Mouse (Mus musculus) intestine, embryonic 16.5 days (tissue): ENCODE results near the gene Gabra4. TPM values are rescaled to one million over a fixed set of nuclear protein-coding genes. Genes with fewer than 3 reads are reported as not detected.

Experiments used
- ATAC-seq: fragments of 200-750 bp; cut with Nextera tagmentation; 2 replicates; pipeline ENCODE4 v1.8.0; 2017; ENCODE audit warnings: moderate TSS enrichment, moderate library complexity
- H3K27ac ChIP-seq: fragments of 300-500 bp; sonication (generic); 2 replicates; pipeline ENCODE4 v1.5.1; 2014; ENCODE audit warnings: mild to moderate bottlenecking, low read length
- H3K27me3 ChIP-seq: fragments of 300-500 bp; sonication (generic); replicated peaks from 2 replicates; pipeline ENCODE4 v1.6.1; 2014; ENCODE audit warnings: low read length, control low read depth, mixed read lengths; ENCODE audit not compliant: control insufficient read depth, insufficient read depth
- H3K36me3 ChIP-seq: fragments of 300-500 bp; sonication (generic); 2 replicates; pipeline ENCODE4 v1.6.1; 2014; ENCODE audit warnings: low read length, control low read depth; ENCODE audit not compliant: control insufficient read depth, insufficient read depth
- H3K4me1 ChIP-seq: fragments of 300-500 bp; sonication (generic); 2 replicates; pipeline ENCODE4 v1.6.1; 2014; ENCODE audit warnings: low read length, control low read depth, mixed read lengths; ENCODE audit not compliant: control insufficient read depth, insufficient read depth
- H3K4me2 ChIP-seq: fragments of 300-500 bp; sonication (generic); 2 replicates; pipeline ENCODE4 v1.6.1; 2014; ENCODE audit warnings: low read depth, low read length, control low read depth
- H3K4me3 ChIP-seq: fragments of 300-500 bp; sonication (generic); 2 replicates; pipeline ENCODE4 v1.5.1; 2014; ENCODE audit warnings: mild to moderate bottlenecking, low read length
- H3K9ac ChIP-seq: fragments of 300-500 bp; sonication (generic); 2 replicates; pipeline ENCODE4 v1.6.1; 2014; ENCODE audit warnings: low read depth, low read length
- H3K9me3 ChIP-seq: fragments of 300-500 bp; sonication (generic); 2 replicates; pipeline ENCODE4 v1.6.1; 2016; ENCODE audit warnings: low read length, control low read depth; ENCODE audit not compliant: control insufficient read depth
- WGBS: fragments of 180-500 bp; shearing (Covaris S2); extraction: QIAGEN DNeasy Blood & Tissue Kit; methylation state at CpG from one replicate; pipeline ENCODE4 v1.1.7; 2014; 5-methylcytosine and 5-hydroxymethylcytosine counted together
- polyA plus RNA-seq: library from polyadenylated mRNA; unstranded; fragments of >200 nt; fragmentation: Nextera tagmentation; extraction: Ambion mirVana; gene quantifications from 2 replicates; pipeline ENCODE4 v1.2.1, GENCODE M21; 2015

The Gabra4 gene
- 2.5 and 3.2 TPM in 2 replicates for polyA plus RNA-seq

DNA sequence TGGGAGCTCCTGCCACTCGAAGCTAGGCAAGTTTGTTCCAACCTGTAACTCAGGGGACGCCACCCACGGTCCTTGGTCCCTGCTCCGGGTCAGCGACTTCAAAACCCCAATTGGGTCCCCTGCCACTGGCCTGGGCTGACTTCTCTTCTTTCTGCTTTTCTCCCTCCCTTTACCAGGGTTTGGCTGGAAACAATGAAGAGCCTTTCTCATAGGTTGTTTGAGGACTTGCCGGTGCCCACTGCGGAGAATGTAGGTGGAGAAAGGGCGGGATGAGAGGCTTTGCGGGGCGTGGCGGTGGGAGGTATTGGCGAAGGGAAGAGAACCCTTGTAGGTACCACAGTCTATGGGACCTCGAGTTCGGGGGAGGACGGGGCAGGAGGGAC is at the start of gene Gabra4:
Gabra4 (minus strand) TSS at position 194 of the 383 bp plus-strand sequence.
- H3K36me3 ChIP-seq = no peaks in the 10 kb centered on the region
- peaks cover 16% of the 10 kb centered on the region for H3K27me3 ChIP-seq
- H3K27ac ChIP-seq = no peak within 1 kb of the TSS
- H3K4me1 ChIP-seq = 0 out of 2 replicates have a peak, but pooled peaks cover 12% of the 10 kb centered on the region
- H3K4me3 ChIP-seq = peak within 1 kb of the TSS; percentile 57
- peak within 1 kb of the TSS; percentile 15 for H3K9ac ChIP-seq
- H3K9me3 ChIP-seq = no peaks in the 10 kb centered on the region
- ATAC-seq = peak; percentile 75
- peak within 1 kb of the TSS; percentile 98 for H3K4me2 ChIP-seq
- 0% methylated on average over 15 of the region's 15 CpGs for WGBS

- peak; percentile 78 for ATAC-seq
- no peaks in the 10 kb centered on the region for H3K9me3 ChIP-seq
- H3K4me2 ChIP-seq = peak overlapping the region; percentile 94
- peak overlapping the region; percentile 55 for H3K4me3 ChIP-seq
- H3K4me1 ChIP-seq = peaks cover 10% of the 10 kb centered on the region; the same call in 1 of the 2 replicates
- no peaks in the 10 kb centered on the region; the same call in 1 of the 2 replicates for H3K27me3 ChIP-seq
- no peaks in the 10 kb centered on the region for H3K36me3 ChIP-seq
- 5% methylated on average over 6 of the region's 6 CpGs for WGBS
- H3K27ac ChIP-seq = no peak overlapping the region
- H3K9ac ChIP-seq = peak overlapping the region; percentile 62
These were observed 43.1 kb upstream of the Gabra4 start for GRCm38 (mm10) chr5:71701273-71701614.

- H3K9ac ChIP-seq = peak overlapping the region; percentile 62
- WGBS = under 1% methylated on average over 46 of the region's 46 CpGs
These were observed 42.6 kb upstream of the Gabra4 start for GRCm38 (mm10) chr5:71700468-71701272.

GRCm38 (mm10) chr5:71699696-71700467 is 41.8 kb upstream of the Gabra4 start:
- WGBS = 2% methylated on average over 19 of the region's 19 CpGs
- peak overlapping the region; percentile 55 for H3K4me3 ChIP-seq
- no peak overlapping the region for H3K27ac ChIP-seq
- H3K9me3 ChIP-seq = no peaks in the 10 kb centered on the region
- H3K36me3 ChIP-seq = no peaks in the 10 kb centered on the region
- H3K4me2 ChIP-seq = peak overlapping the region; percentile 94
- H3K27me3 ChIP-seq = no peaks in the 10 kb centered on the region; the same call in 1 of the 2 replicates
- H3K9ac ChIP-seq = no peak overlapping the region
- ATAC-seq = no peak
- peaks cover 10% of the 10 kb centered on the region; the same call in 1 of the 2 replicates for H3K4me1 ChIP-seq

More at GRCm38 (mm10) chr5:71700468-71701272, 42.6 kb upstream of the Gabra4 start:
- no peaks in the 10 kb centered on the region for H3K36me3 ChIP-seq
- no peaks in the 10 kb centered on the region for H3K9me3 ChIP-seq
- no peaks in the 10 kb centered on the region; the same call in 1 of the 2 replicates for H3K27me3 ChIP-seq
- peak; percentile 94 for ATAC-seq
- peaks cover 10% of the 10 kb centered on the region; the same call in 1 of the 2 replicates for H3K4me1 ChIP-seq
- peak overlapping the region; percentile 94 for H3K4me2 ChIP-seq
- H3K4me3 ChIP-seq = peak overlapping the region; percentile 55
- no peak overlapping the region for H3K27ac ChIP-seq

GRCm38 (mm10) chr5:71665593-71665992 is 7.5 kb upstream of the Gabra4 start:
- no peaks in the 10 kb centered on the region for H3K36me3 ChIP-seq
- no peak overlapping the region for H3K4me3 ChIP-seq
- WGBS = 45% methylated on average over 4 of the region's 4 CpGs
- no peaks in the 10 kb centered on the region for H3K27me3 ChIP-seq
- no peak overlapping the region for H3K4me2 ChIP-seq
- no peak overlapping the region for H3K27ac ChIP-seq
- H3K9ac ChIP-seq = no peak overlapping the region
- H3K9me3 ChIP-seq = no peaks in the 10 kb centered on the region
- no peaks in the 10 kb centered on the region for H3K4me1 ChIP-seq
- ATAC-seq = no peak

DNA sequence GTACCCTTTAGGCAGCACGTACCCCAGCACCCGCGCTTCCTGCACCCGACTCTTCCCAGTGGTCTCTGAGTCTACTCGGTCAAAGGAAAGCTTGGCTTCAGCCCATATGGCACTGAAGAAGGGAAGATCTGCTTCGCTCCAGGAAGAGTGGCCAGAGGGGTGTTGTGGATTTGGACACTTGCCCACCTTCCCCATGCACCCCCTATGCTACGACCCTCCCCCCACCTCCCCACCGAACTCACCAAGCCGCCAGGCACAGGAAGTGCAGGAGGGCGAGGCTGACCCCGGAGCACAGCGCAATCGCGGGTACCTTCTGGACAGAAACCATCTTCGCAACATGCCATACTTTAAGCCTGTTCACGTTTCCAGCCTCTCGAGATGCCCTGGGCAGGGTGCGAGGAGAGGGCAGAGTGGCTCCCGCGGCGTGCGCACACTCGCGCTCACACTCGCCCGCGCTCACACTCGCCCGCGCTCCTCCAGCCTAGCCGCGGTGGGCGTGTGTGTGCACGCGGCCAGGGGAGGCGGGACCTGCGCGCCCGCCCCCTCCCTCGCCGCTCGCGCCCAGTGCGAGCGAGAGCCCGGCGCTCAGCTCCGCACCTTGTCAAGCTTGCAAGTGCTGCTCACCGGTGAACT is 510 bp downstream of the Gabra4 start, which contains the start of gene Gabrb1:
Gabrb1 (plus strand) TSS at position 632 of the 633 bp plus-strand sequence.
- Histone ChIP-seq H3K4me1 (0 out of 2 replicates have a peak, but pooled peaks cover 12% of the 10 kb centered on the region), H3K27ac (no peak within 1 kb of the TSS), H3K9ac (peak within 1 kb of the TSS; percentile 15), H3K36me3 (no peaks in the 10 kb centered on the region), H3K9me3 (no peaks in the 10 kb centered on the region), H3K4me3 (peak within 1 kb of the TSS; percentile 57), H3K4me2 (peak within 1 kb of the TSS; percentile 98), H3K27me3 (peaks cover 16% of the 10 kb centered on the region)
- ATAC-seq = peak; percentile 95
- WGBS = under 1% methylated on average over 49 of the region's 49 CpGs

DNA sequence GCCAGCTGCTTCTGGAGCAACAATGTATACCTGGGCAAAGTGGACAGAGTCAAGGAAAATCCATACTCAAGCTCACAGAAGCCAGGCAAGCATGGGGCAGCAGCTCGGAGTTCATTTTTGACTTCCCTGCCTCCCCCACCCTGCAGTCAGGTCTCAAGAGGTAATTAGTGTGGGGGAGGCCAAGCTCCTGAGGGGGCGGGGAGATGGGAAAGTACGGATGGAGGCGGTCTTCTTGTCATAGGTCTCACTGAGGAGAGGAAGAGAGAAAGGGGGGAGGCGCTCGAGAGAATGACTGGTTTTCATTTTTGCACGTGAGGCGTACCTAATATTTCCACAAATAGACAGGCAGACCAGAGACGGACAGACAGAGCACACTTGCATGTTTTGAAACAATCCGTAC is 1.3 kb downstream of the Gabra4 start:
- ATAC-seq = no peak
- peak overlapping the region; percentile 57; the same call in 1 of the 2 replicates for H3K4me3 ChIP-seq

DNA sequence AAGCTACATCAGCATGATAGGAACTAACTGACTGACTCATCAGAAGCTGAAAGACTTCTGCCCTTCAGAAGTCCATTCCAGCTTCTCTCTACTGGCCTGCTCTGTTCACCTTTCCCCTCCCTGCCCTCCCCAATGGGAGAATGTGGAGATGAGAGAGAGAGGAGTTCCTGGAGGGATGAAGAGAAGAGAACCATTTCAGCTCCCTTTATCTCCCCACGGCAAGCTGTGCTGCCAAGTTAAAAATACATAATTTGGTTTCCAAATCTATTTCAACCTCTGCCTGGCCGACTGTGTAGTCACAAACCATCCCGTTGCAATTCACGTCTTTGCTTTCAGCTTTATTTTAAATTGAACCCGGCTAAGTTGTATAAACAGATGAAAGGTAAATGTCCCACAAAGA is 4.1 kb downstream of the Gabra4 start:
- 0 out of 2 replicates have a peak, but pooled peaks cover 12% of the 10 kb centered on the region for H3K4me1 ChIP-seq
- H3K9ac ChIP-seq = no peak overlapping the region
- H3K36me3 ChIP-seq = no peaks in the 10 kb centered on the region
- no peak overlapping the region for H3K4me2 ChIP-seq
- no peak overlapping the region for H3K4me3 ChIP-seq
- H3K27me3 ChIP-seq = peaks cover 16% of the 10 kb centered on the region
- no peaks in the 10 kb centered on the region for H3K9me3 ChIP-seq
- ATAC-seq = no peak
- H3K27ac ChIP-seq = no peak overlapping the region
- WGBS = 66% methylated on average over 5 of the region's 5 CpGs

More for the DNA sequence above, 1.3 kb downstream of the Gabra4 start:
- Histone ChIP-seq H3K9me3 (no peaks in the 10 kb centered on the region), H3K27me3 (peaks cover 16% of the 10 kb centered on the region), H3K27ac (no peak overlapping the region), H3K4me1 (0 out of 2 replicates have a peak, but pooled peaks cover 12% of the 10 kb centered on the region), H3K9ac (no peak overlapping the region), H3K36me3 (no peaks in the 10 kb centered on the region), H3K4me2 (peak overlapping the region; percentile 98)
- WGBS = 8% methylated on average over 10 of the region's 10 CpGs

DNA sequence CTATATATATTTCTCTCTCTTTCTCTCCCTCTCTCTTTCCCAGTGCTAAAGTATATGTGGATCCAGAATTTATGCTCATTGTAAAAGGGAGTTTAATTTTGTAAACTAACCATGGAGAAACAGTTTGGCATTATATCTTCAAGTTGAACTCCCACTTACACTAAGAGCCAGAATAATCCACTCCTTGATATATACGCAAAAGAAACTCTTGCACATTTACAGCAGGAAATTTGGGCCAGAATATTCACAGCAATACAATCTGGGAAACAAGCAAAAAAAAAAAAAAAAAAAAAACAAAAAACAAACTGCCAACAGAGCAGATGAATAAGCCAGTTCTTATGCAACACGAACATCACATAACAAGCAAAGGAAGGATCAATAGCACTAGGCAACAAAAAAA is 10.0 kb downstream of the Gabra4 start:
- Histone ChIP-seq H3K4me3 (no peak overlapping the region), H3K4me1 (no peaks in the 10 kb centered on the region), H3K4me2 (no peak overlapping the region), H3K9ac (no peak overlapping the region), H3K9me3 (no peaks in the 10 kb centered on the region), H3K36me3 (no peaks in the 10 kb centered on the region), H3K27me3 (no peaks in the 10 kb centered on the region), H3K27ac (no peak overlapping the region)
- no peak for ATAC-seq
- WGBS = 74% methylated on average over 2 of the region's 2 CpGs
